Mouse (Mus musculus) stomach, embryonic 16.5 days (tissue): ENCODE results near the gene Gm10354. TPM values are rescaled to one million over a fixed set of nuclear protein-coding genes. Genes with fewer than 3 reads are reported as not detected.
"Not testable (repeated sequence)": the region's sequence is repeated elsewhere in the genome, so short reads cannot be mapped to it uniquely, and the experiment has no call there.

Experiments
- ATAC-seq: fragments of 200-750 bp; cut with Nextera tagmentation; 2 replicates; pipeline ENCODE4 v1.8.0; 2017; ENCODE audit warnings: moderate number of reproducible peaks, moderate TSS enrichment; ENCODE audit not compliant: insufficient read depth, low FRiP score
- H3K27ac ChIP-seq: fragments of 300-500 bp; sonication (generic); 2 replicates; pipeline ENCODE4 v1.5.1; 2014; ENCODE audit warnings: low read length
- H3K27me3 ChIP-seq: fragments of 300-500 bp; sonication (generic); 2 replicates; pipeline ENCODE4 v1.6.1; 2014; ENCODE audit warnings: low read length, control low read depth, mixed read lengths; ENCODE audit not compliant: control insufficient read depth, insufficient read depth
- H3K36me3 ChIP-seq: fragments of 300-500 bp; sonication (generic); 2 replicates; pipeline ENCODE4 v1.6.1; 2014; ENCODE audit warnings: low read length; ENCODE audit not compliant: control insufficient read depth, insufficient read depth
- H3K4me1 ChIP-seq: fragments of 300-500 bp; sonication (generic); 2 replicates; pipeline ENCODE4 v1.6.1; 2014; ENCODE audit warnings: low read length, control low read depth, mixed read lengths; ENCODE audit not compliant: control insufficient read depth, insufficient read depth
- H3K4me2 ChIP-seq: fragments of 300-500 bp; sonication (generic); 2 replicates; pipeline ENCODE4 v1.6.1; 2014; ENCODE audit warnings: low read depth, low read length, mixed read lengths
- H3K4me3 ChIP-seq: fragments of 300-500 bp; sonication (generic); replicated peaks from 2 replicates; pipeline ENCODE4 v1.5.1; 2014; ENCODE audit warnings: mild to moderate bottlenecking, low read length
- H3K9ac ChIP-seq: fragments of 300-500 bp; sonication (generic); 2 replicates; pipeline ENCODE4 v1.6.1; 2014; ENCODE audit warnings: low read length
- H3K9me3 ChIP-seq: fragments of 300-500 bp; sonication (generic); replicated peaks from 2 replicates; pipeline ENCODE4 v1.6.1; 2016; ENCODE audit warnings: low read length, control low read depth; ENCODE audit not compliant: control insufficient read depth
- WGBS: fragments of 180-500 bp; shearing (Covaris S2); extraction: QIAGEN DNeasy Blood & Tissue Kit; methylation state at CpG from one replicate; pipeline ENCODE4 v1.1.7; 2014; 5-methylcytosine and 5-hydroxymethylcytosine counted together
- polyA plus RNA-seq: library from polyadenylated mRNA; unstranded; fragments of >200 nt; fragmentation: Nextera tagmentation; extraction: Ambion mirVana; gene quantifications from 2 replicates; pipeline ENCODE4 v1.2.1, GENCODE M21; 2015

Gm10354 gene
- polyA plus RNA-seq, 1 experiment from 2014 or later = not detected

- WGBS = 75% methylated on average over 5 of the region's 6 CpGs
Observed at GRCm38 (mm10) chr5:14933721-14934120, 45.0 kb downstream of the Gm10354 start.

GRCm38 (mm10) chr5:14927047-14927446 is 51.7 kb downstream of the Gm10354 start:
- not testable (repeated sequence) for H3K27me3 ChIP-seq, H3K4me1 ChIP-seq, ATAC-seq, H3K4me2 ChIP-seq, H3K9ac ChIP-seq, H3K36me3 ChIP-seq, H3K27ac ChIP-seq, H3K4me3 ChIP-seq, H3K9me3 ChIP-seq
- WGBS = 26% methylated on average over 4 of the region's 4 CpGs

More at GRCm38 (mm10) chr5:14933721-14934120, 45.0 kb downstream of the Gm10354 start:
- not testable (repeated sequence) for ATAC-seq, H3K27me3 ChIP-seq, H3K27ac ChIP-seq, H3K9ac ChIP-seq, H3K4me1 ChIP-seq, H3K4me2 ChIP-seq, H3K9me3 ChIP-seq, H3K4me3 ChIP-seq, H3K36me3 ChIP-seq

Other genes starting within 250 kb of the Gm10354 start
- not detected in 2 replicates for gene Gm9758, start 64.0 kb downstream of the Gm10354 start, polyA plus RNA-seq
- not detected in 2 replicates for gene Speer4e, start 40.5 kb downstream of the Gm10354 start, polyA plus RNA-seq
- not detected in 2 replicates for gene Gm17019, start 54.1 kb upstream of the Gm10354 start, polyA plus RNA-seq